Mouse (Mus musculus) neural tube, embryonic 14.5 days (tissue): ENCODE data around the gene Shmt2. TPM values are rescaled to one million over a fixed set of nuclear protein-coding genes. Genes with fewer than 3 reads are reported as not detected.
A peak's percentile ranks its signal among the peaks of the same experiment; 100 is the strongest.

Source experiments
- ATAC-seq: fragments of 200-750 bp; cut with Nextera tagmentation; 2 replicates; pipeline ENCODE4 v1.8.0; 2017; ENCODE audit warnings: low read depth, mild to moderate bottlenecking, moderate TSS enrichment, moderate library complexity
- H3K27ac ChIP-seq: fragments of 300-500 bp; sonication (generic); 2 replicates; pipeline ENCODE4 v1.5.1; 2014; ENCODE audit warnings: low read depth, mild to moderate bottlenecking, control low read depth, low read length, moderate library complexity, mixed read lengths
- H3K27me3 ChIP-seq: fragments of 300-500 bp; sonication (generic); 2 replicates; pipeline ENCODE4 v1.6.1; 2014; ENCODE audit warnings: low read length; ENCODE audit not compliant: control insufficient read depth, insufficient read depth
- H3K36me3 ChIP-seq: fragments of 300-500 bp; sonication (generic); 2 replicates; pipeline ENCODE4 v1.6.1; 2014; ENCODE audit warnings: low read length, mixed read lengths; ENCODE audit not compliant: control insufficient read depth, insufficient read depth
- H3K4me1 ChIP-seq: fragments of 300-500 bp; sonication (generic); 2 replicates; pipeline ENCODE4 v1.6.1; 2014; ENCODE audit warnings: low read length; ENCODE audit not compliant: control insufficient read depth, insufficient read depth
- H3K4me2 ChIP-seq: fragments of 300-500 bp; sonication (generic); 2 replicates; pipeline ENCODE4 v1.6.1; 2014; ENCODE audit warnings: mild to moderate bottlenecking, low read depth, low read length, control low read depth
- H3K4me3 ChIP-seq: fragments of 300-500 bp; sonication (generic); 2 replicates; pipeline ENCODE4 v1.5.1; 2014; ENCODE audit warnings: low read depth, low read length, control low read depth, mixed read lengths
- H3K9ac ChIP-seq: fragments of 300-500 bp; sonication (generic); replicated peaks from 2 replicates; pipeline ENCODE4 v1.6.1; 2014; ENCODE audit warnings: low read depth, mild to moderate bottlenecking, control low read depth, low read length, mixed read lengths
- H3K9me3 ChIP-seq: fragments of 300-500 bp; sonication (generic); 2 replicates; pipeline ENCODE4 v1.6.1; 2016; ENCODE audit warnings: low read length; ENCODE audit not compliant: control insufficient read depth
- WGBS: fragments of 180-500 bp; shearing (Covaris S2); extraction: QIAGEN DNeasy Blood & Tissue Kit; methylation state at CpG from one replicate; pipeline ENCODE4 v1.1.7; 2014; 5-methylcytosine and 5-hydroxymethylcytosine counted together
- polyA plus RNA-seq: library from polyadenylated mRNA; unstranded; fragments of >200 nt; fragmentation: Nextera tagmentation; extraction: Ambion mirVana; gene quantifications from 2 replicates; pipeline ENCODE4 v1.2.1, GENCODE M21; 2014

The Shmt2 gene
- polyA plus RNA-seq, 1 experiment from 2014 or later = 46.8 TPM

DNA sequence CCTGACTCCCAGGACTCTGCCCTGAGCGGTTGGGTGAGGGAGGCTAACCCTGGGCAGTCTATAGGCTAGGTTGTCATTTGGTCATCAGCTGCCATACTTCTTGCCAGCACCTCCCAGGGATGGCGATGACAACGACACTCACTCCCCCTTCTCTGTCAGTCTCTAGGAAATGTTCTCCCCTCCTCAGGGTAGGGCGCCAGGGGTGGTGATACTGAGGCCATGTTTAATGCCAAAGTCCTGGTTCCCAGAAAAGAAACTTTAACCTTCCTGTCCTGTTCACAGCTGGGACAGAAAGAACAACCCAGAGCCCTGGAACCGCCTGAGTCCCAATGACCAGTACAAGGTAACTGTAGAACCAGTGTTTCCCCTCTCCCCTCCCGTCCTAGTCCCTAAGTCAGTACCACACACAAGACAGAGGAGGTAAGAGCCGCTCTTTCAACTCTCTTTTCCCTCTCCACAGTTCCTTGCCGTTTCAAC is 6.2 kb downstream of the Shmt2 start:
- no peak for ATAC-seq

DNA sequence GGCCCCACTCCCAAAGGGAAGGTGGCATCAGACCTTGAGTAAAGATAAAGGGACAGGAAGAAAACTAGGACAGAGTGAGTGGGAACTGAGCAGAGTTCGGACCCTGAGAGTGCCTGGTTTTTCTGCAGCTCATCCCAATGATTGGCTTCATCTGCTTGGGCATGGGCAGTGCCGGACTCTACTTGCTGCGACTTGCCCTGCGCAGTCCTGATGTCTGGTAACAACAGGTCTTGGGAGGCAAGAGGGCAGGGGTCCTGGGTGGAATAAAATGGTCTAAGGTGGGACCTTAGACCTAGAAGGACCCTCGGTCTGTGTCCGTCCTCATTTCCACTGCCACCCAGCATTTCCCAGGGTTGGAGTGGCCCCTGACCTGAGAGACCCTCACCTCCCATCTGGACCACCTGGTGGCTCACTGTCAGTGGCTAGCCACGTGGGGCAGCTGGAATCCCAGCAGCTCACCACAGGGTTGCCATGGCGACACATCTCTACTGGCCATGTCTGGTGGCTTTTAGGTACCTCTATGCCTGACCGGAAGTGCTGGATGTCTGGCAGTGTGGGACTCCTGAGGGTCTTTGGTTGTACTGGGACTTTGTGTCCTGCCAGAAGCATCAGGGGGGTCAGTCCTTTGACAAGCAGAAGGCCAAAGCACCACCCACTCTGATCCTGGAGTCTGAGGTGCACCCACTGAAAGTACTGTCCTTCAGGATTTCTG is 6.8 kb downstream of the Shmt2 start:
- Histone ChIP-seq H3K27me3 (no peaks in the 10 kb centered on the region), H3K36me3 (peaks cover 6% of the 10 kb centered on the region; the same call in 1 of the 2 replicates), H3K27ac (no peak overlapping the region), H3K4me1 (peaks cover 43% of the 10 kb centered on the region), H3K9ac (no peak overlapping the region), H3K4me2 (no peak overlapping the region), H3K4me3 (0 out of 2 replicates have a peak overlapping the region, but pooled peaks have one; percentile 5), H3K9me3 (no peaks in the 10 kb centered on the region)
- WGBS = 36% methylated on average over 9 of the region's 9 CpGs
- ATAC-seq = no peak

More for the DNA sequence above, 6.2 kb downstream of the Shmt2 start:
- 25% methylated on average over 8 of the region's 8 CpGs for WGBS
- Histone ChIP-seq H3K4me2 (no peak overlapping the region), H3K36me3 (peaks cover 6% of the 10 kb centered on the region; the same call in 1 of the 2 replicates), H3K9ac (no peak overlapping the region), H3K4me3 (no peak overlapping the region), H3K9me3 (no peaks in the 10 kb centered on the region), H3K27me3 (no peaks in the 10 kb centered on the region), H3K27ac (no peak overlapping the region), H3K4me1 (peaks cover 37% of the 10 kb centered on the region)

GRCm38 (mm10) chr10:127514764-127515163 is 7.5 kb downstream of the Shmt2 start, which contains the start of gene Ndufa4l2:
Gene Ndufa4l2, plus strand, starts transcription at chr10:127514967.
- Histone ChIP-seq H3K36me3 (peaks cover 5% of the 10 kb centered on the region; the same call in 1 of the 2 replicates), H3K27ac (peak within 1 kb of the TSS; percentile 99; the same call in 1 of the 2 replicates), H3K9ac (peak within 1 kb of the TSS; percentile 28; the same call in 1 of the 2 replicates), H3K27me3 (no peaks in the 10 kb centered on the region), H3K9me3 (no peaks in the 10 kb centered on the region), H3K4me3 (0 out of 2 replicates have a peak within 1 kb of the TSS, but pooled peaks have one; percentile 5), H3K4me1 (peaks cover 50% of the 10 kb centered on the region), H3K4me2 (peak within 1 kb of the TSS; percentile 19; the same call in 1 of the 2 replicates)
- 13% methylated on average over 6 of the region's 6 CpGs for WGBS
- ATAC-seq = no peak

GRCm38 (mm10) chr10:127514111-127514698 is 8.0 kb downstream of the Shmt2 start:
- Histone ChIP-seq H3K27ac (peak overlapping the region; percentile 99; the same call in 1 of the 2 replicates), H3K4me3 (no peak overlapping the region), H3K27me3 (no peaks in the 10 kb centered on the region), H3K36me3 (no peaks in the 10 kb centered on the region), H3K9ac (peak overlapping the region; percentile 28; the same call in 1 of the 2 replicates), H3K9me3 (no peaks in the 10 kb centered on the region), H3K4me1 (peaks cover 56% of the 10 kb centered on the region), H3K4me2 (peak overlapping the region; percentile 19; the same call in 1 of the 2 replicates)
- WGBS = 14% methylated on average over 13 of the region's 13 CpGs
- ATAC-seq = no peak

- Histone ChIP-seq H3K4me2 (peak overlapping the region; percentile 90; the same call in 1 of the 2 replicates), H3K9ac (peak overlapping the region; percentile 28; the same call in 1 of the 2 replicates), H3K9me3 (no peaks in the 10 kb centered on the region), H3K36me3 (no peaks in the 10 kb centered on the region), H3K4me1 (peaks cover 60% of the 10 kb centered on the region), H3K27ac (peak overlapping the region; percentile 99; the same call in 1 of the 2 replicates), H3K27me3 (no peaks in the 10 kb centered on the region), H3K4me3 (no peak overlapping the region)
- WGBS = under 1% methylated on average over 16 of the region's 16 CpGs
- ATAC-seq = no peak
Measured at GRCm38 (mm10) chr10:127513501-127514091, 8.6 kb downstream of the Shmt2 start.

- peak; percentile 17; the same call in 1 of the 2 replicates for ATAC-seq
- peak overlapping the region; percentile 34; the same call in 1 of the 2 replicates for H3K4me3 ChIP-seq
- H3K9me3 ChIP-seq = no peaks in the 10 kb centered on the region
- peak overlapping the region; percentile 90; the same call in 1 of the 2 replicates for H3K4me2 ChIP-seq
- H3K36me3 ChIP-seq = no peaks in the 10 kb centered on the region
- under 1% methylated on average over 27 of the region's 27 CpGs for WGBS
- peak overlapping the region; percentile 99 for H3K27ac ChIP-seq
- peaks cover 67% of the 10 kb centered on the region for H3K4me1 ChIP-seq
- H3K27me3 ChIP-seq = no peaks in the 10 kb centered on the region
- peak overlapping the region; percentile 28; the same call in 1 of the 2 replicates for H3K9ac ChIP-seq
Measured at GRCm38 (mm10) chr10:127512813-127513212, 9.4 kb downstream of the Shmt2 start.

DNA sequence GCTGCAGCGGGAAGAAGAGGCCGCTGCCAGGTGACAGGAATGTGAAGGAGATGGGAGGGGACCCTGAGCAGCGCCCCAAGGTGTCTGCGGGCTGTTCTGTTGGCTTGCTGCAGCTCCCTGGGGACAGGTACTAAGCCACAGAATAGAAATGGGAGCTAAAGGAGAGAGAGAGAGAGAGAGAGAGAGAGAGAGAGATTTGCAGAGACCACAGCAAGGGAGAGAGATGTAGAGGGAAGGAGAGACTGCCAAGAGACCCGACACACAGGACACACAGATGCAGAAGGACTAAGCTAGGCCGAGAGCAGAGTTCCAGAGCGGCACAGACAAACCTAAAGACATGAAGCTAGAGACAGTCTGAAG is 10.0 kb downstream of the Shmt2 start:
- Histone ChIP-seq H3K4me1 (peaks cover 67% of the 10 kb centered on the region), H3K4me3 (peak overlapping the region; percentile 34), H3K27ac (peak overlapping the region; percentile 99), H3K9ac (peak overlapping the region; percentile 80), H3K9me3 (no peaks in the 10 kb centered on the region), H3K4me2 (peak overlapping the region; percentile 90), H3K36me3 (no peaks in the 10 kb centered on the region), H3K27me3 (no peaks in the 10 kb centered on the region)
- ATAC-seq = no peak; the same call in 1 of the 2 replicates
- 1% methylated on average over 7 of the region's 7 CpGs for WGBS

- peak; percentile 6; the same call in 1 of the 2 replicates for ATAC-seq
- peak overlapping the region; percentile 80 for H3K9ac ChIP-seq
- H3K36me3 ChIP-seq = no peaks in the 10 kb centered on the region
- H3K27ac ChIP-seq = peak overlapping the region; percentile 99
- peak overlapping the region; percentile 90 for H3K4me2 ChIP-seq
- peaks cover 62% of the 10 kb centered on the region for H3K4me1 ChIP-seq
- H3K4me3 ChIP-seq = peak overlapping the region; percentile 34
- WGBS = under 1% methylated on average over 44 of the region's 46 CpGs
- H3K27me3 ChIP-seq = no peaks in the 10 kb centered on the region
- H3K9me3 ChIP-seq = no peaks in the 10 kb centered on the region
Measured at GRCm38 (mm10) chr10:127511634-127512306, 10.5 kb downstream of the Shmt2 start.
